Mouse (Mus musculus) small intestine, adult 2 months (tissue): ENCODE data around the gene Tmem209.

Experiments used
- CTCF ChIP-seq: fragments of 200-500 bp; IDR thresholded peaks from 2 replicates; pipeline ENCODE4 v1.5.1; 2012; ENCODE audit warnings: low read depth, mild to moderate bottlenecking, control low read depth, inconsistent platforms, low read length, moderate library complexity, mixed read lengths; ENCODE audit not compliant: insufficient replicate concordance, insufficient read length; ENCODE audit errors: extremely low read depth
- POLR2A ChIP-seq: fragments of 200-500 bp; IDR thresholded peaks from 2 replicates; pipeline ENCODE4 v1.6.1; 2012; ENCODE audit warnings: low read depth, mild to moderate bottlenecking, control low read depth, inconsistent platforms, low read length, moderate library complexity

DNA sequence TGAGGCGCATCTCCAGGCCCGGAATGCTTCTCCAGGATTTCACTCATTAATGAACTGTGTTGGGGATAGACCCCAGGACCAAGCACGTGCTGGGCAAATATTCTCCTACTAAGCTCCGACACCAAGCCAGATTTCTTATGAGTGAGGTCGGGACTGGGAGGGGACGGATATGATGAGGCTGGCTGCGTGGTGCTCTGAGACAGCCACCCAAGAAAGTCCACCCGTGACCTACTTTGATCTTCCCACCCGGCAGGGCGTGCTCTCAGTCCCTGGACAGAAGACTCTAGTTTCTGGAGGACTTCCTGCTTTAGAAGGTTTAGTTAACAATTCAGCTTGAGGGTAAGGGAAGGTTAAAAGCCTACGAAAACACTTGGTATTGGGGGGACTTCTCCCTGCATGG is 44.0 kb downstream of the Tmem209 start:
- TF ChIP-seq CTCF (no peak), POLR2A (no peak)
